Mouse (Mus musculus): ENCODE results near the gene H2afy2. TPM values are rescaled to one million over a fixed set of nuclear protein-coding genes. Genes with fewer than 3 reads are reported as not detected.

H2afy2 gene
- polyA plus RNA-seq (2015; fragmentation: Nextera tagmentation; extraction: Ambion mirVana), result 23.9 and 26.6 TPM in 2 replicates

DNA sequence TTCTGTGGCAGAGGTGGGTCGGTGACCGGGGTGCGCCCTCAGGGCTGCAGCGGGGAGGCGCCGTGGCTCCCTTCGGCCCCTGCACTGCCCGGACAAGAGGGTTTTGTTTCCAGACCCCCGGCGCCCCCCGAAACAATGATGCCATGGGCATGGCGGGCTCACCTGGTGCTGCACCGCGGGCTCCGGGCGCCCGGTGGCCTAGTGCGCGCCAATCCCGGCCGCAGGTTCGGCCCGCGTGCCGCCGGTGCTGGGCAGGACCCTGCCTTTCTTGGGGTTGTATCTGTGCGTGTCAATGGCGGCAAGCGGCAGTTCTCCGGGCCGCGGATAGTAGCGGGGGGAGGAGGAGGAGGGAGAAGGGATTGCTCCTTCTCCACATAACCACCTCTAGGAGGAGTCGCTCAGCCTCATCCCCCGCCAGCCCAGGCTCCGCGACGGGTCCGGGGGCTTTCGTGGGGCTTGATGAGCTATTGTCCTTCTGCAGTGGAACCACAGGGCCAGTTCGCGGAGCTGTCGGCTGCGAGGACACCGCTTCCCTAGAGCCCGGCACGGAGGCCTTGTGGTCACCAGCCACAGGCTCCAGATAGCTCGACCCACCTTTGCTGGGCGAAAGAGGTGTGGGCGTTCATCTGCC, at the start of gene H2afy2:
TSS of gene H2afy2 (minus strand) at position 527 of the 631 bp plus-strand sequence.
- Histone ChIP-seq H3K9ac (replicated peaks; ENCODE audit: low read depth) (peak within 1 kb of the TSS; percentile 54), H3K36me3 (ENCODE audit: insufficient read depth, low read length) (no peaks in the 10 kb centered on the region), H3K9me3 (ENCODE audit: low read length) (no peaks in the 10 kb centered on the region), H3K27ac (ENCODE audit: low read length) (peak within 1 kb of the TSS; percentile 45; the same call in 1 of the 2 replicates), H3K4me3 (ENCODE audit: low read depth, low read length) (peak within 1 kb of the TSS; percentile 67), H3K4me2 (replicated peaks; ENCODE audit: low read depth, low read length) (peak within 1 kb of the TSS; percentile 94), H3K27me3 (replicated peaks; ENCODE audit: insufficient read depth, low read length) (no peaks in the 10 kb centered on the region), H3K4me1 (ENCODE audit: insufficient read depth, low read depth, low read length) (no peaks in the 10 kb centered on the region)
- ATAC-seq (peak; percentile 78), DNase-seq (ENCODE audit: low spot score) (peak; percentile 77)
- 1% methylated on average over 50 of the region's 50 CpGs for WGBS
- peak; percentile 60 for TF ChIP-seq CTCF (IDR thresholded peaks at IDR 0.05)
- TF ChIP-seq EP300 (IDR thresholded peaks at IDR 0.05), result no peak

DNA sequence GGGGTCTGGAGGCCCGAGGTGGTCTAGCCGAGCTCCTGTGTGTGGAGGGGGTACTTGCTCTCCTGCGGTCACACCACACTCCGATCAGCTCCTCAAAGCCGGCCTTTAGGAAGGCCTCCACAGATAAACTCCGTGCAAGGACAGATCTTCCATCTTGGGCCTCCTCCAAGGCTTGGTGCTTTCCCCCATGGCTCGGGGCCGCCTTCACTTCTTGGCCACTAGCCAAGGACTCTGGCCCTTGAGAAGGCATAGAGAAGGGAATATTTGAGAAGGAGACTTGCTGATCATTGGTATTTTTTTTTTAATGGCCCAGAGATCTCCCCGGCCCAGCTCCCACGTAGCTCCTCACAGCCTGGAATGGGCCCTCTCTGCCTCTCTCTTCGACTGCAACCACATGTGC, 48.8 kb upstream of the H2afy2 start:
- Histone ChIP-seq H3K36me3 (ENCODE audit: insufficient read depth, low read length) (no peaks in the 10 kb centered on the region), H3K27me3 (replicated peaks; ENCODE audit: insufficient read depth, low read length) (no peaks in the 10 kb centered on the region), H3K4me2 (replicated peaks; ENCODE audit: low read depth, low read length) (no peak overlapping the region), H3K4me3 (ENCODE audit: low read depth, low read length) (no peak overlapping the region), H3K27ac (ENCODE audit: low read length) (no peak overlapping the region), H3K9ac (replicated peaks; ENCODE audit: low read depth) (no peak overlapping the region), H3K4me1 (ENCODE audit: insufficient read depth, low read depth, low read length) (no peaks in the 10 kb centered on the region), H3K9me3 (ENCODE audit: low read length) (no peaks in the 10 kb centered on the region)
- no peak for DNase-seq (ENCODE audit: low spot score)
- no peak for TF ChIP-seq EP300 (IDR thresholded peaks at IDR 0.05)
- TF ChIP-seq CTCF (IDR thresholded peaks at IDR 0.05), result no peak
- ATAC-seq, result 0 out of 2 replicates have a peak, but pooled peaks have one; percentile 2
- 54% methylated on average over 11 of the region's 11 CpGs for WGBS

DNA sequence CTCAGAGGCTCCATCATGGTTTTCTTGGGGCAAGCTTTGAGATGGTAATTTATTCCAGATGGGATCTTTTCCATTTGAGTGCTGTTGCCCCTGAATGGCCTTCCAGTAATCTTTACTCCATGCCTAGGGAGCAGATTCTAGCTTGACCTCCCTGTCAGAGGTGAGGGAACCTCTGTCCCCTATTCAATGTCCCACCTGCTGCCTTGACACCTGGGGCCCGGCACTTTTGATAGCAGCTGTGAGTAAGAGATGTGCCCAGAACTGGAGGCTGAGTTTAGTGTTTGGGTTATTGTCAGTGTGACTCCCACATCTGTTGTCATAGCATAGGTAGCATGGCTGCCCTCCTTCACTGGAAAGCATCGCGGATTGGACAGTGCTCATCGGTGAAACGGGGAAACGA, 47.8 kb upstream of the H2afy2 start:
- H3K4me3 ChIP-seq (ENCODE audit: low read depth, low read length), result no peak overlapping the region
- peaks cover 5% of the 10 kb centered on the region; the same call in 1 of the 2 replicates for H3K4me1 ChIP-seq (ENCODE audit: insufficient read depth, low read depth, low read length)
- no peak overlapping the region for H3K27ac ChIP-seq (ENCODE audit: low read length)
- H3K9ac ChIP-seq (replicated peaks; ENCODE audit: low read depth), result no peak overlapping the region
- no peak for DNase-seq (ENCODE audit: low spot score)
- H3K36me3 ChIP-seq (ENCODE audit: insufficient read depth, low read length), result no peaks in the 10 kb centered on the region
- H3K4me2 ChIP-seq (replicated peaks; ENCODE audit: low read depth, low read length), result no peak overlapping the region
- H3K27me3 ChIP-seq (replicated peaks; ENCODE audit: insufficient read depth, low read length), result no peaks in the 10 kb centered on the region
- no peak for ATAC-seq
- 90% methylated on average over 6 of the region's 6 CpGs for WGBS
- no peak for TF ChIP-seq EP300 (IDR thresholded peaks at IDR 0.05)
- no peak for TF ChIP-seq CTCF (IDR thresholded peaks at IDR 0.05)
- no peaks in the 10 kb centered on the region for H3K9me3 ChIP-seq (ENCODE audit: low read length)

DNA sequence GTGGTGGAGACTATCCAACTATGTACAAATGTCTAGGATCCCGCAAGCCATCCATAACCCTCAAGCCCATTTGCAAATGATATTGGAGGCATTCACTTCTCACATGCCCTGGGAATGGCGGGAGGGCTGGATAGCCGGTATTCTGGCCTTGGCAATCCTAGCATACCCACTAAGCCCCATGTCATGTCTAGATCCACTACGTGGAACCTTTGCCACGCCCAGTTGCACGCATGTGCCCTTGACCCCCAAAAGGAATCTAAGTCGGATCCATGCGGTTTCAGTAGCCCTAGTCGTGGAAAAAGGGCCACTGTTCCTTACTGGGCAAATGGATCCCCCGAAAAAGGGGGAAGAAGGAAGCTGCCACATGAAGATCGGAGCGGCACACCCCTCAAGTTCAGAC, 47.3 kb upstream of the H2afy2 start:
- H3K27ac ChIP-seq (ENCODE audit: low read length), result no peak overlapping the region
- DNase-seq (ENCODE audit: low spot score) (no peak), ATAC-seq (no peak)
- H3K9ac ChIP-seq (replicated peaks; ENCODE audit: low read depth), result no peak overlapping the region
- H3K9me3 ChIP-seq (ENCODE audit: low read length), result no peaks in the 10 kb centered on the region
- no peaks in the 10 kb centered on the region for H3K36me3 ChIP-seq (ENCODE audit: insufficient read depth, low read length)
- H3K4me2 ChIP-seq (replicated peaks; ENCODE audit: low read depth, low read length), result no peak overlapping the region
- TF ChIP-seq EP300 (IDR thresholded peaks at IDR 0.05) (no peak), CTCF (IDR thresholded peaks at IDR 0.05) (no peak)
- H3K4me3 ChIP-seq (ENCODE audit: low read depth, low read length), result no peak overlapping the region
- H3K4me1 ChIP-seq (ENCODE audit: insufficient read depth, low read depth, low read length), result peaks cover 5% of the 10 kb centered on the region; the same call in 1 of the 2 replicates
- H3K27me3 ChIP-seq (replicated peaks; ENCODE audit: insufficient read depth, low read length), result no peaks in the 10 kb centered on the region
- WGBS, result 75% methylated on average over 12 of the region's 12 CpGs

DNA sequence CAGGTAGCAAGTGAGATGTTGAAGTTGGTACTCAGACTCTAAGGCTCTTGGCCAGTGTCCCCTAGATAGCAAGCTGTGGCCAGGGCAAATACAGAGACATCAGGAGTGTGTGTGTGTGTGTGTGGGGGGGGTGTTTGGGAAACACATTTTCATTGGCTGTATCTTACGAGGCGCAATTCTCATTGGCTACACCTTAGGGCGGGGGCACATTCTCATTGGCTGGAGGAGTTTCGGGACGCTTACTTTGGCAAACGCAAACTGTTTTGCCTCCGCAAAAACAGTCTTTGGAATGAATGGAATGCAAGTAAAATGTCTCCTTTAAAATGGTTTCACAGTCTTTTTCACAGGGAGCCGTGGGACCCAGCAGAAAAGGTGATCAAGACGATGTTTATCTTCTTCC, 46.9 kb upstream of the H2afy2 start:
- no peaks in the 10 kb centered on the region for H3K36me3 ChIP-seq (ENCODE audit: insufficient read depth, low read length)
- DNase-seq (ENCODE audit: low spot score) (peak; percentile 28), ATAC-seq (peak; percentile 34; the same call in 1 of the 2 replicates)
- TF ChIP-seq CTCF (IDR thresholded peaks at IDR 0.05) (no peak), EP300 (IDR thresholded peaks at IDR 0.05) (no peak)
- 34% methylated on average over 9 of the region's 9 CpGs for WGBS
- H3K9me3 ChIP-seq (ENCODE audit: low read length), result no peaks in the 10 kb centered on the region
- H3K4me2 ChIP-seq (replicated peaks; ENCODE audit: low read depth, low read length), result no peak overlapping the region
- no peak overlapping the region for H3K4me3 ChIP-seq (ENCODE audit: low read depth, low read length)
- no peak overlapping the region for H3K27ac ChIP-seq (ENCODE audit: low read length)
- H3K4me1 ChIP-seq (ENCODE audit: insufficient read depth, low read depth, low read length), result peaks cover 5% of the 10 kb centered on the region; the same call in 1 of the 2 replicates
- no peak overlapping the region for H3K9ac ChIP-seq (replicated peaks; ENCODE audit: low read depth)
- H3K27me3 ChIP-seq (replicated peaks; ENCODE audit: insufficient read depth, low read length), result no peaks in the 10 kb centered on the region

DNA sequence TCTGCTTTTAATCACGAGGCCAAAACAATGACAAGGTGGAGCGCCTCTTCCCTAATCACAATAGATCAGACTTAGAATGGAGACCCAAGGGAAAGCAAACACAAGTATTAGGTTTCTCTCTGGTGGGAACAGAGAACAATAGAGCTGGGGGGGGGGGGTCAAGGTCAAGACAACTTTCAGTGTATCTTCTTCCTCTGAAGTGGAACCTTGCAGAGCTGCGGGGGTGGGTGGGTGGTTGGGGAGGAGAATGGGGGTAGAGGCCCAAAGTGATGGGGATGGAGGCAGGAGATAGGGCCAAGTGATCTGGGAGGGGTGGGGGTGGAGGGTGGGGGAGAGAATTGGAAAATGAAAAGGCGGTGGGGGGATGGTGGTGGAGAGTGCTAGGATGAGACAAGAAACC, 45.1 kb upstream of the H2afy2 start:
- Histone ChIP-seq H3K4me2 (replicated peaks; ENCODE audit: low read depth, low read length) (no peak overlapping the region), H3K27me3 (replicated peaks; ENCODE audit: insufficient read depth, low read length) (no peaks in the 10 kb centered on the region), H3K27ac (ENCODE audit: low read length) (no peak overlapping the region), H3K9me3 (ENCODE audit: low read length) (no peaks in the 10 kb centered on the region), H3K36me3 (ENCODE audit: insufficient read depth, low read length) (no peaks in the 10 kb centered on the region), H3K4me3 (ENCODE audit: low read depth, low read length) (no peak overlapping the region), H3K9ac (replicated peaks; ENCODE audit: low read depth) (no peak overlapping the region), H3K4me1 (ENCODE audit: insufficient read depth, low read depth, low read length) (peaks cover 5% of the 10 kb centered on the region; the same call in 1 of the 2 replicates)
- WGBS, result 47% methylated on average over 4 of the region's 4 CpGs
- TF ChIP-seq CTCF (IDR thresholded peaks at IDR 0.05), result no peak
- no peak for TF ChIP-seq EP300 (IDR thresholded peaks at IDR 0.05)
- DNase-seq (ENCODE audit: low spot score) (no peak), ATAC-seq (no peak)

All from lung, postnatal 0 days (tissue).